Mouse (Mus musculus) thymus, adult 18-20 months (tissue): Measurements from ENCODE around the gene Ccz1.

Experiments
- DNase-seq, 2 experiments: peaks; one replicate each; pipeline ENCODE4 v3.0.0; 2022; ENCODE audit warnings: mixed read lengths in 2 of 2

Gene Ccz1

GRCm38 (mm10) chr5:143993260-143993659 is 21.4 kb downstream of the Ccz1 start:
- DNase-seq = no peak

- DNase-seq = no peak
These were observed 22.0 kb downstream of the Ccz1 start for GRCm38 (mm10) chr5:143992661-143993060.

- DNase-seq = no peak
These were observed 24.6 kb downstream of the Ccz1 start for GRCm38 (mm10) chr5:143990086-143990485.

GRCm38 (mm10) chr5:143989046-143989445 is 25.6 kb downstream of the Ccz1 start:
- no peak for DNase-seq

- no peak for DNase-seq
These were observed 27.1 kb downstream of the Ccz1 start for GRCm38 (mm10) chr5:143987596-143987995.

GRCm38 (mm10) chr5:143985381-143985780 is 29.3 kb downstream of the Ccz1 start:
- no peak for DNase-seq

- no peak for DNase-seq
These were observed 32.3 kb downstream of the Ccz1 start for GRCm38 (mm10) chr5:143982361-143982760.

- DNase-seq = no peak
These were observed 33.8 kb downstream of the Ccz1 start for GRCm38 (mm10) chr5:143980858-143981257.

- no peak for DNase-seq
These were observed 37.8 kb downstream of the Ccz1 start for GRCm38 (mm10) chr5:143976726-143977431.

- DNase-seq = no peak
These were observed 38.4 kb downstream of the Ccz1 start for GRCm38 (mm10) chr5:143976232-143976631.

GRCm38 (mm10) chr5:143975631-143975933 is 39.1 kb downstream of the Ccz1 start:
- DNase-seq = no peak

- DNase-seq = no peak
These were observed 39.6 kb downstream of the Ccz1 start for GRCm38 (mm10) chr5:143974931-143975630.

GRCm38 (mm10) chr5:143972628-143973027 is 42.0 kb downstream of the Ccz1 start:
- no peak for DNase-seq

GRCm38 (mm10) chr5:143966671-143967070 is 48.0 kb downstream of the Ccz1 start:
- no peak for DNase-seq

- no peak for DNase-seq
These were observed 48.9 kb downstream of the Ccz1 start for GRCm38 (mm10) chr5:143965586-143966345.

- DNase-seq = no peak
These were observed 53.5 kb downstream of the Ccz1 start for GRCm38 (mm10) chr5:143961176-143961575.

- DNase-seq = no peak
These were observed 55.1 kb downstream of the Ccz1 start for GRCm38 (mm10) chr5:143959551-143959950.

GRCm38 (mm10) chr5:143957101-143957500 is 57.6 kb downstream of the Ccz1 start:
- DNase-seq = no peak

- DNase-seq = no peak
These were observed 64.7 kb downstream of the Ccz1 start for GRCm38 (mm10) chr5:143950016-143950415.

GRCm38 (mm10) chr5:143948361-143948760 is 66.3 kb downstream of the Ccz1 start:
- no peak for DNase-seq

GRCm38 (mm10) chr5:143943231-143944125 is 71.2 kb downstream of the Ccz1 start:
- DNase-seq = no peak

GRCm38 (mm10) chr5:143941588-143941987 is 73.1 kb downstream of the Ccz1 start:
- DNase-seq = no peak
